Mouse (Mus musculus) ovary, postnatal 10 days (tissue): ENCODE results near the gene Kcnh5.

Experiments
- DNase-seq: peaks from one replicate; pipeline ENCODE4 v3.0.0; 2022; ENCODE audit warnings: low spot score

Kcnh5 gene

DNA sequence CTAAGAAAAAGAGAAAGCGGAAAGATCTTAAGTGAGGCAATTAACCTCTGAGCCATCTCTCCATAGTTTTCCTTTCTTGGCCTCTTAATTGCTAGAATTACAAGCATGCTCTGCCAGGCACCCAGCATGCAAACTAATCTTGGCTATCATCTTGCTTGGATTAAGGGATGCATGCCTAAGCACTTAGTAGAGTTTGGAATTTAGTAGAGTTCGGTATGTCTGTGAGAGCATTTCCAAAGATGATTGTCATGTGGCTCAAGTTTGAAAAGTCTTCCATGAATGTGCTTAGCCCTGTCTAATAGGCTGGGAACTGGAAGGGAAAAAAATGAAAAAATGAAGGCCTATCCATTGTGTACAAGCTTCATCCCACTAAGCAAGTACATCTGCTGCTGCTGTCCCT is 224.5 kb downstream of the Kcnh5 start:
- no peak for DNase-seq

DNA sequence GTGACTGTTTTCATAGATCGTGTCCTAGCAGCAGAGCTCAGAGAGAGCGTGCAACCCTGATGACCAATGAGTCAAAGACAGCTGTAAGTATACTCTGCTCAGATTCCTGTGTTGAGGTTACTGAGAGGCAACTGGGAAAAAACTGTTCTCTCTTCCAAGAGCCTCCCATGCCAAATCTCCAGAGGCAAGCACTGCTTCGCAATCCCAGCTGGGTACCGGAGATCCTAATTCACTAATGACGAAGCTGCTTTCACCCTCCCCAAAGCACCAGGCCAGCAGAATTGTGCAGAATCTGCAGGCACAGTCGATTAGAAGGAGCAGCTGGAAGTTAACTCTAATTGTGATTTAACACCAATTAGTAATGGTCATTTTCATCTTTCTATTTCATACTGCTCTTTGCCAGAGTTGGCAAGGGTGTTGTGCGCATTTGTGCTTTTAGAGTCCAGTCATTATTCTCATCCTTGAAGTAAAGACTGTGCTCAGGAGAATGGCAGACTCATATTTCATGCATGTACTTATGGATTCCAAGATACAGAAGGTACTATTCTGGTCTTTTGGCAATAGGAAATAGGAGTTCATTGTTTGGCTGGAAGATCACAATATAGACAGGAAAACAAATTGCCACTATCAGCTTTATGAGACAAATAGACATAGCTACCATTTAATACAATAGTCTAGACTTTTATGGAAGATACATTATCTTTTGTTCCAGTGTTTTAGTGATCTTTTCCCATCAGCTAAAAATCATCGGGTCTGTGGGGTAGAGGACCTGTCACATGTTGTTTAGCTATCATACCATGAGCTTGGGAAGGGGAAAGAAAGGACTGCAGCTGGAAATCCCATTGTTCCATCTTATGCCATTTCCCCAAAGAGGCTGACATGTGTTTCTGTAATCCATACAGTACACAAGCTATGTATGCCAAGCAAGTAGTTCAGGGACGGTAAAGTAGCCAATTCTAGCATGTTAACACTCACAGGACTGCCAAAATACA is 225.7 kb downstream of the Kcnh5 start:
- no peak for DNase-seq

- no peak for DNase-seq
Observed at GRCm38 (mm10) chr12:74901331-74901730, 275.8 kb downstream of the Kcnh5 start.

- no peak for DNase-seq
Observed at GRCm38 (mm10) chr12:74900777-74901176, 276.4 kb downstream of the Kcnh5 start.

DNA sequence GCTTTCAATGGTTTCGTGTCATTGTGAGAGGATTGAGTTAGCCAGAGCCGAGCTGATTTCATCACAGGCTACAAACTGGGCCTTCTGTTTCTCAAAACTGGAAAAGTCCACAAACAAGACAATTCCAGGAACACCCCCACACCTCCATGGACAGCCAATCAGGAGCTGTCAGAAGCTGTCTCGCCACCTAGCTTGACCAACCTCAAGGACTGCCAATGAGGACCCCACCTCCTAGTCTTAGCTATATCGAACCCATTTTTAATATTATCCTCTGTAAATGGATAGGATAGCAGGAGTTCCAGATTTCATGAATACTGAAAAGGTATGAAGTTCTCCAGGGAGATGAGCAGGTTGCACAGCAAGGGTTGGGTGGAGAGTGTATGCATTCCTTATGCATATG is 278.1 kb downstream of the Kcnh5 start:
- no peak for DNase-seq

DNA sequence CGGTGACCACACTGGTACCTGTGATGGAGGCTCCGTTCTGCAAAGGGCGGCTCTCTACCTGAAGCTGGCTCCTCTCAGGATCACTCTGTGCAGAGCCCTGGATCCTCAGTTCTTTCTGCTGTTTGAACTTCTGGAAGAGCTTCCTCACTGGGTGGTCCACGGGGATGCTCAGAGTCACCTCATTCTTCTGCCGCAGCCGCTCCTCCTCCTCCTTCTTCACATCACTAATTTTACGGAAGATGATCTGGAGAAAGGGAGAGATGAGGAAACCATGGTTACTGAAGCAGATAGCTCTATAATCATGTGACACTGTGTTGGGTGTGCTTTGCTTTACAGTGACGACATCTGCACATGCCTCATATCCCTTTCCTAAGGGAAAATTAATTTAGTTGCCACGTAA is 278.9 kb downstream of the Kcnh5 start:
- no peak for DNase-seq

DNA sequence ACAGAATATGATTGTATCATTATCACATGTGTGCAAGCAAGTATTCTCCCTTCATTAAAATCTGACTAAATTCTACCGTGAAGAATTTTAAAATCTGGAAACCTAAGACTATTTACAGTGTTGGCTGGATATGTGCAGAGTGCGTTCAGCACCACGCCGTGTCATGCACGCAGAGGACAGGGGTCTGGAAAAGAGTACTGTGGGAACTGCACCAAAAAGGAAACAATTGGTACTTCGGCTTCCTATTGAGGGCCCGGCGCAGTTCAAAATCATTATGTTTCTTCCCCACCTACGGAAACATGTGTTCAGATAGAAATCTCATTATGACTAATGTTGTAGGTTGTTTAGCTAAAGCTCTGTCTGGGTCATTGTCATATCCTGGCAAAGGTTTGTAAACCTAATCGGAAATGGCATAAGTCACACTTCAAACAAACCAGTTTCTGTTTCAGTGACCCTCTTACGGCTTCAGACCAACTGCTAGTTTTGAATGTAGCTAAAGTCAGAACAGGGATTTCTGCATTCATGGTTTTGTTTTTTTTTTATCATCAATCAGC is 282.2 kb downstream of the Kcnh5 start:
- DNase-seq, result no peak

GRCm38 (mm10) chr12:74889419-74889818 is 287.7 kb downstream of the Kcnh5 start:
- no peak for DNase-seq

DNA sequence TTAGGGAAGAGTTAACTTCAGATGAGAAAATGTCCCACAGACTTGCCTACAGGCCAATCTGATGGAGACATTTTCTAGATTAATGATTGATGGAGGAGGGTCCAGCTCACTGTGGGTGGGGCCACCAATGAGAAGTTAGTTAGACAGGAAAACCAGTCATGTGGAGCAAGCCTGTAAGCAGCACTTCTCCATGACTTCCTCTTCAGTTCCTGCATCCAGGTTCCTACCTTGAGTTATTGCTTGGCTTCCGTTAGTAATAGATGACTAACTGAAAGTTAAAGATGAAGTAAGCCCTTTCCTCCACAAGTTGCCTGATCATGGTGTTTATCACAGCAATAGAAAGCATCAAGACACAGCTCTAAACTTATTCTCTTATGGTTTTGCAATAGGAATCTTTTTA is 290.1 kb downstream of the Kcnh5 start:
- no peak for DNase-seq

DNA sequence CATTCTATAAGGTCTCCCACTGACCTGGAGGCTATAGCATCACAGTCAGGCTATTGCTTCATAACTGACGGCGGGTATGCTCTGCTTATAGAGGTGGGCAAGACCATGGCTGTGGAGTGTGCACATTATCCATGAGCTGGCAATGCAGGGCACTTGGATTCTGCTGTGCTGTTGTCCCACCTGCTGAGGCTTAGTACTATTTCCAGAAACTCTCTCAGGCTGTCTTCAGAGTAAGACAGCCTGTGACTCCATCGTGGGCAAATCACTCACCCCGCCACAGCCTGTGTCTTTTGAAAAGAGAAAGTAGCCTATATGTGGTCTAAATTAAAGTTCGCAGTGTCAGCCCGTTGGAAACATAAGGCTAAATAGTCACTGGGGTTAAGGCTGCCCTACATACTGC is 295.8 kb downstream of the Kcnh5 start:
- DNase-seq, result no peak

DNA sequence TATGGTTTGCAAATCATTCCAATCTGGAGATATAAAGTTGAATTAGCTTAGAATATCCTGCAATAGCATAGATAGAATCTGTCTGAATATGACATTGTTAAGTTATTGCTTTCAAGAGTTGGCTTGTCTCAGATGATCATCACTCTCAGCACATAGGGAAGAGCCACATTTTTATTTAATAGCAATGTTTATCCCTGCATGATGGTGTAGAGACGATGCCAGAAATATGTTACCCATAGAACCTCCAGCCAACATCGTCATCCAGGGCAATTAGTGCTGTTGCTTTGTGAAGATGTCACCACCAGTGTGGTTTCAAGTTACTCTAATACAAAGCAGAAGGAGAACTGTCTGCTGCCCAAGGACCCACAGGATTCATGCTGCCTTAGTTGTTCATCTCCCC is 321.5 kb downstream of the Kcnh5 start:
- DNase-seq, result no peak

GRCm38 (mm10) chr12:74854263-74854662 is 322.9 kb downstream of the Kcnh5 start:
- DNase-seq, result no peak

GRCm38 (mm10) chr12:74850323-74850722 is 326.8 kb downstream of the Kcnh5 start:
- no peak for DNase-seq

DNA sequence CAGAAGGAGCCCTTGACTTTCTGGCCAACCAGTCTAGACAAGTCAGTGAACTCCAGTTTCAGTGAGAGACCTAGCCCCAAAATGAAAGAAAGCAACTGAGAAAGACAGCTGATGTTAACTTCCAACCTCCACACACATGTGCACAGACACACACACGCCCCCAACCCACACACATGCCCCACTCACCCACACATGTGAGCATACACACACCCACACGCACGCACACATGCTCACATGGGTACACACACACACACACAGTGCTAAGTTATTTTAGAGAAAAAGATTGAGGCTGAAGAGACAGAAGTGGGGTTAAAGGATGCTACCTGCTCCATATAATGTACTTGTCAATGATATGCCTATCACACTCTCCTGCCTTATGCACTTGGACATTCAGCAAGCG is 327.2 kb downstream of the Kcnh5 start:
- DNase-seq, result no peak

- DNase-seq, result no peak
Observed at GRCm38 (mm10) chr12:74848611-74849347, 328.4 kb downstream of the Kcnh5 start.
